Mouse (Mus musculus): ENCODE results near the gene Mrpl20. TPM values are rescaled to one million over a fixed set of nuclear protein-coding genes. Genes with fewer than 3 reads are reported as not detected.

Mrpl20 gene
- total RNA-seq, 2 experiments from 2014 or later = 39.0 to 52.7 TPM

- DNase-seq = no peak
- Histone ChIP-seq H3K4me3 (no peak overlapping the region), H3K27ac (no peak overlapping the region)
- no peak for TF ChIP-seq CTCF (IDR thresholded peaks at IDR 0.05)
- intact Hi-C loops (cut with DNase I) = no loop called here
Measured at GRCm38 (mm10) chr4:155817533-155817932, 14.9 kb downstream of the Mrpl20 start.

- no peak overlapping the region for H3K27ac ChIP-seq
- peak; percentile 51 for TF ChIP-seq CTCF (IDR thresholded peaks at IDR 0.05)
- no peak overlapping the region for H3K4me3 ChIP-seq
- intact Hi-C loops (cut with DNase I) = no loop called here
- no peak for DNase-seq
Measured at GRCm38 (mm10) chr4:155821025-155821424, 18.3 kb downstream of the Mrpl20 start.

- Histone ChIP-seq H3K27ac (no peak overlapping the region), H3K4me3 (no peak overlapping the region)
- TF ChIP-seq CTCF (IDR thresholded peaks at IDR 0.05) = no peak
- intact Hi-C loops (cut with DNase I) = no loop called here
- DNase-seq = no peak
Measured at GRCm38 (mm10) chr4:155823443-155823842, 20.8 kb downstream of the Mrpl20 start.

GRCm38 (mm10) chr4:155829866-155830265 is 27.2 kb downstream of the Mrpl20 start:
- Histone ChIP-seq H3K27ac (no peak overlapping the region), H3K4me3 (no peak overlapping the region)
- no peak for DNase-seq
- no peak for TF ChIP-seq CTCF (IDR thresholded peaks at IDR 0.05)
- intact Hi-C loops (cut with DNase I) = loop anchor here (1.0 to 10.0 kb wide), 2 partner anchors 17 to 115 kb away; partner anchors contain the start of gene Ube2j2

GRCm38 (mm10) chr4:155830596-155830995 is 27.9 kb downstream of the Mrpl20 start:
- intact Hi-C loops (cut with DNase I) = loop anchor here (1.0 to 10.0 kb wide), 2 partner anchors 17 to 114 kb away; partner anchors contain the start of gene Ube2j2

GRCm38 (mm10) chr4:155831205-155831766 is 28.6 kb downstream of the Mrpl20 start, which contains the start of gene Aurkaip1:
Gene Aurkaip1, plus strand, starts transcription at chr4:155831272.
- peak; percentile 85 for TF ChIP-seq CTCF (IDR thresholded peaks at IDR 0.05)
- intact Hi-C loops (cut with DNase I) = loop anchor here (10.0 kb wide), 1 partner anchor 114 kb away; the partner anchor contains the start of gene Ube2j2

More at GRCm38 (mm10) chr4:155830596-155830995, 27.9 kb downstream of the Mrpl20 start:
- peak overlapping the region; percentile 94 for H3K4me3 ChIP-seq
- DNase-seq = no peak
- peak overlapping the region; percentile 89 for H3K27ac ChIP-seq
- TF ChIP-seq CTCF (IDR thresholded peaks at IDR 0.05) = no peak

GRCm38 (mm10) chr4:155831831-155832230 is 29.2 kb downstream of the Mrpl20 start:
- intact Hi-C loops (cut with DNase I) = loop anchor here (2.0 to 10.0 kb wide), 2 partner anchors 15 to 113 kb away; partner anchors contain the start of genes Dvl1 and Ube2j2
- DNase-seq = no peak
- no peak for TF ChIP-seq CTCF (IDR thresholded peaks at IDR 0.05)
- Histone ChIP-seq H3K4me3 (peak overlapping the region; percentile 94), H3K27ac (peak overlapping the region; percentile 89)

More at GRCm38 (mm10) chr4:155831205-155831766, 28.6 kb downstream of the Mrpl20 start, which contains the start of gene Aurkaip1:
- Histone ChIP-seq H3K27ac (peak within 1 kb of the TSS; percentile 89), H3K4me3 (peak within 1 kb of the TSS; percentile 94)
- DNase-seq = peak; percentile 98

- intact Hi-C loops (cut with DNase I) = loop anchor here (2.0 to 10.0 kb wide), 2 partner anchors 14 to 112 kb away; partner anchors contain the start of genes Dvl1 and Ube2j2
- peak overlapping the region; percentile 89 for H3K27ac ChIP-seq
- no peak for TF ChIP-seq CTCF (IDR thresholded peaks at IDR 0.05)
- DNase-seq = no peak
- peak overlapping the region; percentile 94 for H3K4me3 ChIP-seq
Measured at GRCm38 (mm10) chr4:155832321-155832720, 29.6 kb downstream of the Mrpl20 start.

- Histone ChIP-seq H3K4me3 (peak overlapping the region; percentile 11; the same call in 1 of the 2 replicates), H3K27ac (peak overlapping the region; percentile 86)
- no peak for DNase-seq
- intact Hi-C loops (cut with DNase I) = loop anchor here (2.0 to 10.0 kb wide), 2 partner anchors 14 to 112 kb away; partner anchors contain the start of genes Dvl1 and Ube2j2
- no peak for TF ChIP-seq CTCF (IDR thresholded peaks at IDR 0.05)
Measured at GRCm38 (mm10) chr4:155833234-155833633, 30.6 kb downstream of the Mrpl20 start.

GRCm38 (mm10) chr4:155833836-155834235 is 31.2 kb downstream of the Mrpl20 start:
- Histone ChIP-seq H3K27ac (peak overlapping the region; percentile 86), H3K4me3 (peak overlapping the region; percentile 45)
- DNase-seq = peak; percentile 93
- peak; percentile 84 for TF ChIP-seq CTCF (IDR thresholded peaks at IDR 0.05)
- intact Hi-C loops (cut with DNase I) = loop anchor here (2.0 to 10.0 kb wide), 2 partner anchors 13 to 111 kb away; partner anchors contain the start of genes Dvl1 and Ube2j2

GRCm38 (mm10) chr4:155837404-155838010 is 34.8 kb downstream of the Mrpl20 start:
- peak; percentile 81 for DNase-seq
- intact Hi-C loops (cut with DNase I) = loop anchor here (10.0 kb wide), 1 partner anchor 107 kb away; the partner anchor contains the start of gene Ube2j2
- Histone ChIP-seq H3K27ac (peak overlapping the region; percentile 96), H3K4me3 (peak overlapping the region; percentile 68)
- no peak for TF ChIP-seq CTCF (IDR thresholded peaks at IDR 0.05)

GRCm38 (mm10) chr4:155838187-155839153 is 35.8 kb downstream of the Mrpl20 start:
- no peak for TF ChIP-seq CTCF (IDR thresholded peaks at IDR 0.05)
- peak; percentile 80 for DNase-seq
- Histone ChIP-seq H3K27ac (peak overlapping the region; percentile 96), H3K4me3 (peak overlapping the region; percentile 68)
- intact Hi-C loops (cut with DNase I) = loop anchor here (10.0 kb wide), 1 partner anchor 106 kb away; the partner anchor contains the start of gene Ube2j2

All from gastrocnemius, adult 2 months (tissue).